Mouse (Mus musculus): ENCODE results near the gene Phyhd1.

DNA sequence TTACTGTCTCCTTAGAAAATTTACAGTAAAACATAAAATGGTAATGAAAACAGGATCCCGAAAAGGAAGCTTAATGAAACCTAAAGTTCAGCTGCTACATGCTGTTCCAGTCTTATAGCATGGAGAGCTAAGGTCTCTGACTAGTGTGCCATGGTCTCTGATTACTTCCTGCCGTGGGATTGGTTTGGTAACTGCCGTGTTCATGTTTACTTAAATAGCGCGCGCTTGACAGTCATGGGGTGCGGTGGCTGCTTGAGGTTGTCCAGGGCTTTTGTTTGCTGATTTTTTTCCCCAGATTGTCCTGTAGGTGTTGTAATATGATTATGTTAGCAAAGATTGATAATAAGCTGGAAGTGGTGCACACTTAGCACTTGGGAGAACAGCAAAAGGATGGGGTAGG is 40.1 kb downstream of the Phyhd1 start:
- TF ChIP-seq EP300 (IDR thresholded peaks at IDR 0.05; ENCODE audit: low read depth) (no peak), CTCF (IDR thresholded peaks at IDR 0.05; ENCODE audit: low read depth) (no peak)

All from liver, embryonic 14.5 days (tissue).